Mouse (Mus musculus) brain, adult 2 months (tissue): ENCODE measurements around the gene Camta1.

ENCODE experiments used
- DNase-seq: peaks from one replicate; pipeline ENCODE4 v3.0.0; 2011; ENCODE audit warnings: low read depth, low spot score

Gene Camta1

GRCm38 (mm10) chr4:150996797-150997196 is 864.9 kb downstream of the Camta1 start, which contains the start of gene Uts2:
Uts2 (plus strand) TSS chr4:150997097.
- no peak for DNase-seq

GRCm38 (mm10) chr4:150990148-150990547 is 871.5 kb downstream of the Camta1 start:
- DNase-seq = no peak

- no peak for DNase-seq
These were observed 881.5 kb downstream of the Camta1 start for GRCm38 (mm10) chr4:150980153-150980552.

DNA sequence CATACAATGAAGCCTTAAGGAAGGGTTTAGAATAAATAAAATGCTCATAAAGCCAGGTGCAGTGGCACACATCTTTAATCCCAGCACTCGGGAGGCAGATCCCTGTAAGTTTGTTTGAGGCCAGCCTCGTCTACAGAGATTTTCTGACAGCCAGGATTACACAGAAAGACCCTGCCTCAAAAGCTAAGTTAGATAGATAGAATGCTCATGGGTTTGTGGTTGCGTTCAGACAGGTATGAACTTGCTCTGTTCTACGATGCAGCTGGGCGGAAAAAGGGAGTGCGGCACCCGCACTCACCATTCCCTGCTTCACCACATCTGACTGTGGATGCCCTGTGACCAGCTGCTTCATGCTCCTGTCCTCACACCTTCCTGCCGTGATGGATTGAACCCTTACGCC is 882.2 kb downstream of the Camta1 start:
- DNase-seq = no peak

GRCm38 (mm10) chr4:150978156-150978910 is 883.3 kb downstream of the Camta1 start:
- no peak for DNase-seq

DNA sequence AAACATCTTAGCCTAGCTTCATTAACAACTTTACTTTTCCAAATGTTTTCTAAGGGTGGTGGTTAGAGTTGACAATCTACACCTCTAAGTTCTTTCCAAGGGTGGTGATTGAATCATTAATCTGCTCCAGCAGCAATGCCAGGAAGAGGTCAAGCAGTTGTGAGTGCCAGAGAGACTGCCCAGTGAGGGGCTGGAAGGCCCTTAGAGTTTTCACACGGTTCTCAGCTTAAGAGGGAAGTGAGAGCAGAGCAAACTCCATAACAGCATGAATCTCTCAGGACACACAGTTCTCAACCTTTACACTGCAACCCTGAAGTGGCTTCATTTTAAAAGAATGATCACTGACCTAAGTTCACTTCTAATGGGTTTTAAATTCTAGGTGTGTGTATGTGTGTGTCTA is 886.5 kb downstream of the Camta1 start:
- DNase-seq = no peak

GRCm38 (mm10) chr4:150973264-150973663 is 888.4 kb downstream of the Camta1 start:
- DNase-seq = peak; percentile 77

DNA sequence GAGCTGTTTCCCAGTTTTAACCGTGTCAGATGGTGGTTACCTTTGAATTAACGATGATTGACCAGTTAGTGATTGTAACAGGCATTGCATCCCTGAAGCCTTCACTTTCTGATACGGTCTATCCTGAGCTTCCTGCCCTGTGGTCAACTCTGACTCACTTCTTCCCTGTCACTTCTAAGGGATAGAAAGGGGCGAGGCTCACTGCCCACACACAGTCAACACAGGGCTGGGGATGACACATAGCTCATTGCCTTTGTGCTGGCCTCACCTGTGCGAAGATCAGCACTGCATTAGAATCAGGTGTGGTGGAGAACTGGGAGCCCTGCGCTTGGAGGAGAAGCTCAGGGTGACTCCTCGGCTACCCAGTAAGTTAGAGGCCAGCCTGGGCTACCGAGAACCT is 892.7 kb downstream of the Camta1 start:
- no peak for DNase-seq

DNA sequence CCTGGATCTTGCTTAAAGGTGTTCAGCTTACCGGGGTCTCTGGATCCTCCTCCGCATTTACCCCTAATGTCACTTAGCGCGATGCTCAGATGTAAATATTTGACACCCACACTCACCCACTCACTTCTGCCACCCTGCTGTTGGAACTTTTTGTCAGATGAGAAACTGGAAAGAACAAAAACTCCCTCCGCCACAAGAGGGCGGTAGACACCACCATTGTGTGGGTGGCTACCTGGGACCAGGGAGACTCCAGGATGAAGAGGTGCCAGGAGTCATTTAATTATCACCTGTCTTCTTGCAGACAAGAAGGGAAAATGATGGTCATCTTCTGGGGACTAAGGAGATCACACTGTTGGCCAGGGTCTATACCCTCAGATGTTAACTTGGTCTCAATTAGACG is 895.1 kb downstream of the Camta1 start:
- peak; percentile 69 for DNase-seq

GRCm38 (mm10) chr4:150965555-150965951 is 896.1 kb downstream of the Camta1 start:
- no peak for DNase-seq

GRCm38 (mm10) chr4:150964635-150965554 is 896.8 kb downstream of the Camta1 start:
- peak; percentile 86 for DNase-seq

GRCm38 (mm10) chr4:150963711-150964110 is 898.0 kb downstream of the Camta1 start:
- no peak for DNase-seq

DNA sequence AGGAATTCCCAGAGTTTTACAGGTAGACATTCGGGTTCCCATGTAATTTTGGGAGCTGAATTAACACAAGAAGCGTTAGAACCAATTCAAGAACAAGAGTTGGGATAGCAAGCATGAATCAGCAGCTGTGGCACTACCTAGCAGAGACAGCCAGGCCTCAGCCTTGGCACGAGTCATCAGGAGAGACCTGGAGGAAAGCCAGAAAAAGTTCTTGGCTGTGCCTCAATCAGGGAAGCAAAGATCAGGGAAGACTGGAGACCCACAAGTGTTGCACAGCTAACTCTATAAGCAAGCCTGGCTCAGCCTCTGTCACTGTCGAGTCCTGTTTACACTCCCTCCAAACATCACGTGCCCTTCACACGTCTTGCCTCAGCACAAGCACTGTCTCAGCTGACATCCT is 899.4 kb downstream of the Camta1 start:
- peak; percentile 32 for DNase-seq

DNA sequence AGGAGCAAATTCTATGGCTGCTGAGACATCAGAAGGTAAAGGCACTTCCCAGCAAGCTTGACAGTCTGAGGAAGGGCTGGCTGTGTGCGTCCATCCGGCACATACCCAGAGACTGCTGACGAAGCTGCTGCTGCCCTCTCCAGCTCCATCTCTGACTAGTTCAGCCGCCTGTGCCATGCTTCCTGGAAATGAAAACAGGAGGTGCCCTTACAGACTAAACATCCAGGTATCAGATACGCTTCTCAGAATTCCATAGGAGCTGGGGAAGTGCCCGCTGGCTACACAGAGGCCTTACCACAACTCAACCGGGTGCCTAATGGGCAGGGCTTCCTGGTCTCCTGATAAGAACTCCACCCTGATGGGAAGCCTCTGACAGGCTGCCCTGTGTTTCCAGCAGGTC is 903.1 kb downstream of the Camta1 start:
- DNase-seq = no peak

DNA sequence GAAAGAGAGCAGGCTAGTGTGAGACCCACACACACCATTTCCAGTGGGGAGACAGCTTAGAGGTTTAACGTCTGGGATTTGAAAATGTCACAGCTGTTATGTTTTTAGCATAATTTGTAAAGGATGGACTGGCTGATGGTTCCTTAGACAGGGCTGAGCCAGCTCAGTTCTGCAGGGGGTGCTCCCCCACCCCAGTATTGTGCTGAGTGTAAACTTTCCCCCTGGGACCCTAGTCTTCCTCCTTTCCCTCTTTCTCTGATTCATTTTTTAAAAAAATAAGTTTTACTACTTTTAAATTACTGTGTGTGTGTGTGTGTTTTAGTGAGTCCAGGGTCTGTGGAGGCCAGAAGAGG is 904.6 kb downstream of the Camta1 start:
- DNase-seq = no peak

DNA sequence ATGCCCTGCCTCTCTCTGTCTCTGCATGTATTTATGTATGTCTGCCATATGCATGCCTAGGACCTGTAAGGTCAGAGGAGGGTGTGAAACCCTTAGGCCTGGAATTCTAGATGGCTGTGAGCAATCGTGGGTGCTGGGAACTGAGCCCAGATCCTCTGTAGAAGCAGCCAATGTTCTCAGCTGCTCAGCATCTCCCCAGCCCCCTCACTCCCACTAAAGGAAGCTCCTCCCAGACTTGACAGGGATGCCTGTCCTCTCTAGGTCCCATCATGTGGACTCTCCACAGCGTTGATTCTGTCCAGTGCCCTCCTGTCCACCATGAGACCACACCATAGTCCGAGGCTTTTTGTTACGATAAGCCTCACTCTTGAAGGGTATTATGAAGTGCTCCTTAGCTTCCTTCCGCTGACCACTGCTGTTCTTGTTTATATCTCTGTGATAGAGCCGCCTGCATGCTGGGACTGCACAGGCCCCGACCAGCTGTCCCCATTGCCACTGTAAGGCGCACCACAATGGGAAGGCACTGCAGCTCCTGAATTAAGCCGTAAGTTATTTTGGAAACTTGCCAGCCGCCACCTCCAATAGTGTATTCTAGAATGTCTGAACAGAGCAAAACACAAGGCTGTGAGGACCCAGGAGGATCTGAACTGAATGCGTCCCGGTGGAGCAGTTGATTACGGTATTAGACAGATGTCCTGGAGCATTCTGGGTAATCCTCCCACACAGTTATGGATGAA is 905.1 kb downstream of the Camta1 start:
- peak; percentile 66 for DNase-seq

DNA sequence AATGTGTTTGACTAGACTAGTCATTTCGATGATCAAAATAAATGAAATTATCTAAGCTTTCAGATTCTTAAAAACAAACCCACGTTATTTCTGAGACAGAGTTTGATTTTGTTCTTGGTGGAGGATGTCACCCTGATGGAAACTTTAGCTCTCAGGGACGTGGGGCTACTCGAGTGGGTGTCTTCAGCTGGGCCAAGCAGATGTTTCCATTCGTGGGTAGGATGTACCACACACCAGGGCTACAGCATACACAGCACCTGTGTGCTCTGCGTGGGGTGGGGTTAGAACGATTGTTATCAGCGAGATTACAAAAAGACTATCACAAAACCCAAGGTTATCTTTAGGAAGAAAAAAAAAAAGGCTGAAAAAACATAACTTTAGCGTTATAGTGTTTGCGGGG is 910.7 kb downstream of the Camta1 start:
- no peak for DNase-seq

- peak; percentile 65 for DNase-seq
These were observed 917.0 kb downstream of the Camta1 start for GRCm38 (mm10) chr4:150944707-150945106.

- DNase-seq = peak; percentile 41
These were observed 921.6 kb downstream of the Camta1 start for GRCm38 (mm10) chr4:150939991-150940651.

- DNase-seq = peak; percentile 57
These were observed 923.6 kb downstream of the Camta1 start for GRCm38 (mm10) chr4:150938063-150938452.

GRCm38 (mm10) chr4:150937293-150938062 is 924.2 kb downstream of the Camta1 start:
- DNase-seq = peak; percentile 76
